Mouse (Mus musculus): ENCODE measurements at regions not wholly inside any gene's neighbourhood (a gene's known extent, or its start where the extent isn't known, plus 50 kb on each side); places are given as distances from the start of the nearest gene placed in this dataset.
"Not testable (repeated sequence)": the region's sequence is repeated elsewhere in the genome, so short reads cannot be mapped to it uniquely, and the experiment has no call there.

- H3K4me1 ChIP-seq (ENCODE audit: control insufficient read depth, insufficient read depth, low read length): no peaks in the 10 kb centered on the region
- H3K4me3 ChIP-seq (ENCODE audit: insufficient read depth, low read depth, low read length): no peak overlapping the region
- no peak overlapping the region for H3K27ac ChIP-seq (ENCODE audit: insufficient read depth, low read depth, low read length)
- WGBS: 97% methylated on average over 2 of the region's 2 CpGs
- no peak for TF ChIP-seq CTCF (IDR thresholded peaks at IDR 0.05; ENCODE audit: insufficient read depth, low read depth, low read length)
- no peak for TF ChIP-seq POLR2A (IDR thresholded peaks at IDR 0.05; ENCODE audit: insufficient read depth, low read depth, low read length)
These were observed 151.1 kb upstream of the Rapgef5 start for GRCm38 (mm10) chr12:117365181-117365580.

DNA sequence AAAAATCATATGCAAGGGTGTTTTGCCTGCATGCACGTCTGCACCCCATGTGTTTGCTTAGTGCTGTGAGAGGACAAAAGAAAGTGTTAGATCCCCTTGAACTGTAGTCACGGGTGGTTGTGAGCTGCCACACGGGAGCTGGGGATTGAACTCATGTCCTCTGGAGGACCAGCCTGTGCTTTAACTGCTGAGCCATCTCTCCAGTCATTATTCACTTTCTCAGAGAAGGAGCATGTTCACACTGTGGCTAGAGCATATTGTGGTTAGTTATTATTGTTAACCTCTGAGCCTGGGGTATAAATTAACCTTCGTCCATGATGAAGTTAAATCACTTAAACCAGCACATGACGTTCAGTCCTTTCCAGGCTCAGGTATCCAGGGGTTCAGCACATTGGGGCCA, 150.4 kb upstream of the Rapgef5 start:
- TF ChIP-seq CTCF (IDR thresholded peaks at IDR 0.05; ENCODE audit: insufficient read depth, low read depth, low read length) (no peak), POLR2A (IDR thresholded peaks at IDR 0.05; ENCODE audit: insufficient read depth, low read depth, low read length) (no peak)
- 81% methylated on average over 5 of the region's 5 CpGs for WGBS

GRCm38 (mm10) chr12:117378297-117378887, 137.9 kb upstream of the Rapgef5 start:
- Histone ChIP-seq H3K27ac (ENCODE audit: insufficient read depth, low read depth, low read length) (no peak overlapping the region), H3K4me3 (ENCODE audit: insufficient read depth, low read depth, low read length) (no peak overlapping the region), H3K4me1 (ENCODE audit: control insufficient read depth, insufficient read depth, low read length) (no peaks in the 10 kb centered on the region)
- WGBS: 75% methylated on average over 21 of the region's 21 CpGs
- TF ChIP-seq POLR2A (IDR thresholded peaks at IDR 0.05; ENCODE audit: insufficient read depth, low read depth, low read length): no peak
- TF ChIP-seq CTCF (IDR thresholded peaks at IDR 0.05; ENCODE audit: insufficient read depth, low read depth, low read length): no peak

More for the DNA sequence above, 150.4 kb upstream of the Rapgef5 start:
- H3K4me3 ChIP-seq (ENCODE audit: insufficient read depth, low read depth, low read length): no peak overlapping the region
- no peaks in the 10 kb centered on the region for H3K4me1 ChIP-seq (ENCODE audit: control insufficient read depth, insufficient read depth, low read length)
- H3K27ac ChIP-seq (ENCODE audit: insufficient read depth, low read depth, low read length): no peak overlapping the region

GRCm38 (mm10) chr12:117379103-117379850, 137.0 kb upstream of the Rapgef5 start:
- 75% methylated on average over 16 of the region's 16 CpGs for WGBS
- H3K27ac ChIP-seq (ENCODE audit: insufficient read depth, low read depth, low read length): no peak overlapping the region
- no peak overlapping the region for H3K4me3 ChIP-seq (ENCODE audit: insufficient read depth, low read depth, low read length)
- TF ChIP-seq CTCF (IDR thresholded peaks at IDR 0.05; ENCODE audit: insufficient read depth, low read depth, low read length) (no peak), POLR2A (IDR thresholded peaks at IDR 0.05; ENCODE audit: insufficient read depth, low read depth, low read length) (no peak)
- no peaks in the 10 kb centered on the region for H3K4me1 ChIP-seq (ENCODE audit: control insufficient read depth, insufficient read depth, low read length)

DNA sequence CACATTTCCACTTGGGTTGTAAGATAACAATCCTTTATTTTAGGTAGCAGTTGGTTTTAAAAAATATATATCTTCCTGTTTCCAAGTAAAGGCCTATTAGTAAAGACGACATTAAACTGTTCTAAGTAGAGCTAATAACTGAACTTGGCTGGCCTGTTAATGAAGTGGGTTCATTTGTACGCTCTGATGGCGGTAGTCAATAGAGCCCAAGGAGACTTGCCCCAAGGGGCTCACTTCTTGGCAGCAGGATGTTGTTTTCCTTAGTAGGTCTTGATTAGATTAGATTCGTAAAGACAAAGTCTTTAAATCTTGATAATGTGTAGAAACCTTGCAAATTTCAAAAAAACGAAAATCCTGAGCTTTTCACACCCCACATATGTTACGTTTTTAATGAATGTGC, 135.4 kb upstream of the Rapgef5 start:
- TF ChIP-seq CTCF (IDR thresholded peaks at IDR 0.05; ENCODE audit: insufficient read depth, low read depth, low read length): no peak
- TF ChIP-seq POLR2A (IDR thresholded peaks at IDR 0.05; ENCODE audit: insufficient read depth, low read depth, low read length): no peak
- Histone ChIP-seq H3K4me1 (ENCODE audit: control insufficient read depth, insufficient read depth, low read length) (no peaks in the 10 kb centered on the region), H3K27ac (ENCODE audit: insufficient read depth, low read depth, low read length) (no peak overlapping the region), H3K4me3 (ENCODE audit: insufficient read depth, low read depth, low read length) (no peak overlapping the region)
- 71% methylated on average over 6 of the region's 6 CpGs for WGBS

DNA sequence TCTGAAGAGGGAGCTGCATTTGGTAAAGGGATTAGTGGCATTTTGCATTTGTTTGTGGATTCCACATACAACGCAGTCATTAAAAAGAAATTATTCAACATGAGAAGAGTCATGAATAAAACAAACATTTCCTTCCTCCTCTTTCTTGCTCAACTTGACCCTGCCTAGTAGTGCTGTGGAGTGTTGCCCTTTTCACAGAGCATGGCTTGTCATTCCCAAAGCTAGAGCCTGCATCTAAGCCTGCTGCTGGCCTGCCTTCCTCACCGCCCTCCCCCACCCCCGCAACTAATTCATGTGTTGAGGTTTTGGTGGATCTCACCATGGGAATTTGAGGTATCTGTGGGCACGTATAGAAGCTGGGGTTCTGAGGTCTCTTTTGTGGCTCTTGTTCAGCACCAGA, 133.6 kb upstream of the Rapgef5 start:
- not testable (repeated sequence) for H3K4me1 ChIP-seq (ENCODE audit: control insufficient read depth, insufficient read depth, low read length); H3K27ac ChIP-seq (ENCODE audit: insufficient read depth, low read depth, low read length); H3K4me3 ChIP-seq (ENCODE audit: insufficient read depth, low read depth, low read length)
- 94% methylated on average over 1 of the region's 4 CpGs for WGBS

DNA sequence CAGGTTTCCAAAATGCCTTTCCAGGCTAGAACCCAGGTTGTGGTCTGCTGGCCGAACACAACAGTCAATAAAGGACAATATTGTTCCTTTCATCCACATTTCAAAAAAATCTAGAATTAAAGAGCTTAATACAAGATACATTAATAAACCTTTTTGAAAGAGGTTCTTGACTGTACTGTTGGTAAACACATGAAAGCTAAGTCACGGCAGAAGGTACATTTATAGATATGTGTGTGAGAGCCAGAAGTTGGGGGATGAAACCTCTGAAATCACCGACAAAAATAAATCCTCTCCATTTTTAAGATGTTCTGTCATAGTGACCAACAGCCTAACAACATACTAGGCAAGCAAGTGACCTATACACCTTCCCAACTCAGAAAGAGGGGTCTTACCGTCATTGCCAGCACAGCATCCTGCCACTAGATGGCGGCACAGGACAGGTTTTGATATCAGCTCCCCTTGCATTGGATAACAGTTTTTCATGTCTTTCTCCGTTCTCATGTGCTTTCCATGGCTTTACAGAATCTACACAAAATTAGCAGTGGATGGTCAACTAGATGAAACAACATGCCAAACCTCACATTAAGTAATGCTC, 131.1 kb upstream of the Rapgef5 start:
- 14% methylated on average over 6 of the region's 6 CpGs for WGBS
- no peaks in the 10 kb centered on the region for H3K4me1 ChIP-seq (ENCODE audit: control insufficient read depth, insufficient read depth, low read length)

GRCm38 (mm10) chr12:117385697-117386096, 130.6 kb upstream of the Rapgef5 start:
- Histone ChIP-seq H3K4me1 (ENCODE audit: control insufficient read depth, insufficient read depth, low read length) (no peaks in the 10 kb centered on the region), H3K4me3 (ENCODE audit: insufficient read depth, low read depth, low read length) (no peak overlapping the region), H3K27ac (ENCODE audit: insufficient read depth, low read depth, low read length) (no peak overlapping the region)
- no peak for TF ChIP-seq CTCF (IDR thresholded peaks at IDR 0.05; ENCODE audit: insufficient read depth, low read depth, low read length)
- TF ChIP-seq POLR2A (IDR thresholded peaks at IDR 0.05; ENCODE audit: insufficient read depth, low read depth, low read length): no peak
- whole genome bisulfite sequencing: 80% methylated on average over 1 of the region's 1 CpGs

More for the DNA sequence above, 131.1 kb upstream of the Rapgef5 start:
- TF ChIP-seq CTCF (IDR thresholded peaks at IDR 0.05; ENCODE audit: insufficient read depth, low read depth, low read length) (0 out of 2 replicates have a peak, but pooled peaks have one; percentile 25), POLR2A (IDR thresholded peaks at IDR 0.05; ENCODE audit: insufficient read depth, low read depth, low read length) (no peak)
- Histone ChIP-seq H3K4me3 (ENCODE audit: insufficient read depth, low read depth, low read length) (no peak overlapping the region), H3K27ac (ENCODE audit: insufficient read depth, low read depth, low read length) (no peak overlapping the region)

DNA sequence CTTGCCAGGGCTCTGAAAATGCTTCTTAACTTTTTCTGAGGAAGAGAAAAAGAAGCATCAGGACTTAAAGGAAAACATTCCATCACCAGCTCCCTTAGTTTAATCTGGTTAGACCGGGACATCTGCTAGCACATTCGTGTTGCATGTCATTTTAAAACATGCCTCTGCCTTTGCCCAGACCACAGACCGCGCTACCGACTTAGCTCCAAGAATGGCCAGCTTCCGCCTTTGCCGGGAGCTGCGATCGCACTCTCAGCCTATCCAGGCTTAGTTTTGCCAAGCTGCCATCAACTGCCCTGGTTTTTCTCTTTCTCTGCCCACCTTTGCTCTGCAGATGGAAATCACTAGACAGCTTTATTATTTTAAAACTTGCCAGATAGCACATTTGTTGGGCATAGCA, 129.3 kb upstream of the Rapgef5 start:
- TF ChIP-seq CTCF (IDR thresholded peaks at IDR 0.05; ENCODE audit: insufficient read depth, low read depth, low read length) (no peak), POLR2A (IDR thresholded peaks at IDR 0.05; ENCODE audit: insufficient read depth, low read depth, low read length) (no peak)
- Histone ChIP-seq H3K27ac (ENCODE audit: insufficient read depth, low read depth, low read length) (no peak overlapping the region), H3K4me3 (ENCODE audit: insufficient read depth, low read depth, low read length) (no peak overlapping the region), H3K4me1 (ENCODE audit: control insufficient read depth, insufficient read depth, low read length) (no peaks in the 10 kb centered on the region)
- 93% methylated on average over 9 of the region's 9 CpGs for WGBS
